Mouse (Mus musculus): ENCODE data around the gene Aspa. TPM values are rescaled to one million over a fixed set of nuclear protein-coding genes. Genes with fewer than 3 reads are reported as not detected.

The Aspa gene
- polyA plus RNA-seq, 1 experiment from 2014 or later = 0.34 TPM

Other genes with a start within 250 kb of the Aspa start
- 0.34 TPM in 2 replicates for gene Itgae, start 239.0 kb downstream of the Aspa start, polyA plus RNA-seq (2016; fragmentation: Nextera tagmentation; extraction: Ambion mirVana)
- gene Haspin, start 191.3 kb downstream of the Aspa start, polyA plus RNA-seq (2016; fragmentation: Nextera tagmentation; extraction: Ambion mirVana) = 11.0 and 11.1 TPM in 2 replicates
- gene P2rx5, start 169.2 kb downstream of the Aspa start, polyA plus RNA-seq (2016; fragmentation: Nextera tagmentation; extraction: Ambion mirVana) = 0.22 and 0.30 TPM in 2 replicates
- 122 and 129 TPM in 2 replicates for gene Emc6, start 152.6 kb downstream of the Aspa start, polyA plus RNA-seq (2016; fragmentation: Nextera tagmentation; extraction: Ambion mirVana)
- 198 and 205 TPM in 2 replicates for gene Tax1bp3, start 152.5 kb downstream of the Aspa start, polyA plus RNA-seq (2016; fragmentation: Nextera tagmentation; extraction: Ambion mirVana)
- gene Ctns, start 130.6 kb downstream of the Aspa start, polyA plus RNA-seq (2016; fragmentation: Nextera tagmentation; extraction: Ambion mirVana) = 21.5 and 26.1 TPM in 2 replicates
- gene Shpk, start 130.1 kb downstream of the Aspa start, polyA plus RNA-seq (2016; fragmentation: Nextera tagmentation; extraction: Ambion mirVana) = 1.9 and 2.3 TPM in 2 replicates
- gene Trpv1, start 95.3 kb downstream of the Aspa start, polyA plus RNA-seq (2016; fragmentation: Nextera tagmentation; extraction: Ambion mirVana) = 0.38 and 0.98 TPM in 2 replicates
- gene Trpv3, start 62.2 kb downstream of the Aspa start, polyA plus RNA-seq (2016; fragmentation: Nextera tagmentation; extraction: Ambion mirVana) = 0.14 and 0.15 TPM in 2 replicates
- not detected in 2 replicates for gene Gm49340, start 145 bp upstream of the Aspa start, polyA plus RNA-seq (2016; fragmentation: Nextera tagmentation; extraction: Ambion mirVana)
- gene Spata22, start 145 bp upstream of the Aspa start, polyA plus RNA-seq (2016; fragmentation: Nextera tagmentation; extraction: Ambion mirVana) = not detected in 2 replicates
- gene Olfr20, start 21.2 kb upstream of the Aspa start, polyA plus RNA-seq (2016; fragmentation: Nextera tagmentation; extraction: Ambion mirVana) = not detected in 2 replicates
- not detected in 2 replicates for gene Olfr376, start 41.6 kb upstream of the Aspa start, polyA plus RNA-seq (2016; fragmentation: Nextera tagmentation; extraction: Ambion mirVana)
- not detected in 2 replicates for gene Olfr1, start 70.0 kb upstream of the Aspa start, polyA plus RNA-seq (2016; fragmentation: Nextera tagmentation; extraction: Ambion mirVana)
- not detected in 2 replicates for gene Olfr378, start 98.9 kb upstream of the Aspa start, polyA plus RNA-seq (2016; fragmentation: Nextera tagmentation; extraction: Ambion mirVana)
- gene Olfr380, start 127.9 kb upstream of the Aspa start, polyA plus RNA-seq (2016; fragmentation: Nextera tagmentation; extraction: Ambion mirVana) = not detected in 2 replicates
- not detected in 2 replicates for gene Olfr381, start 162.0 kb upstream of the Aspa start, polyA plus RNA-seq (2016; fragmentation: Nextera tagmentation; extraction: Ambion mirVana)
- gene Olfr382, start 187.6 kb upstream of the Aspa start, polyA plus RNA-seq (2016; fragmentation: Nextera tagmentation; extraction: Ambion mirVana) = not detected in 2 replicates

All from neural tube, embryonic 12.5 days (tissue).